Mouse (Mus musculus) liver, embryonic 15.5 days (tissue): ENCODE results near the gene Gm6526. TPM values are rescaled to one million over a fixed set of nuclear protein-coding genes. Genes with fewer than 3 reads are reported as not detected.
"Not testable (repeated sequence)": the region's sequence is repeated elsewhere in the genome, so short reads cannot be mapped to it uniquely, and the experiment has no call there.

Experiments used
- ATAC-seq: fragments of 200-750 bp; cut with Nextera tagmentation; 2 replicates; pipeline ENCODE4 v1.8.0; 2017; ENCODE audit warnings: moderate number of reproducible peaks, mild to moderate bottlenecking, moderate library complexity; ENCODE audit not compliant: insufficient read depth
- H3K27ac ChIP-seq: fragments of 300-500 bp; sonication (generic); replicated peaks from 2 replicates; pipeline ENCODE4 v1.5.1; 2015; ENCODE audit warnings: mild to moderate bottlenecking, inconsistent platforms
- H3K27me3 ChIP-seq: fragments of 300-500 bp; sonication (generic); 2 replicates; pipeline ENCODE4 v1.6.1; 2015; ENCODE audit warnings: mild to moderate bottlenecking, inconsistent platforms
- H3K36me3 ChIP-seq: fragments of 300-500 bp; sonication (generic); replicated peaks from 2 replicates; pipeline ENCODE4 v1.6.1; 2015; ENCODE audit warnings: moderate library complexity, mild to moderate bottlenecking, inconsistent platforms
- H3K4me1 ChIP-seq: fragments of 300-500 bp; sonication (generic); replicated peaks from 2 replicates; pipeline ENCODE4 v1.6.1; 2015; ENCODE audit warnings: inconsistent platforms
- H3K4me2 ChIP-seq: fragments of 300-500 bp; sonication (generic); 2 replicates; pipeline ENCODE4 v1.6.1; 2015; ENCODE audit warnings: moderate library complexity, mild to moderate bottlenecking, inconsistent platforms
- H3K4me3 ChIP-seq: fragments of 300-500 bp; sonication (generic); replicated peaks from 2 replicates; pipeline ENCODE4 v1.5.1; 2015; ENCODE audit warnings: mild to moderate bottlenecking, inconsistent platforms
- H3K9ac ChIP-seq: fragments of 300-500 bp; sonication (generic); 2 replicates; pipeline ENCODE4 v1.6.1; 2015; ENCODE audit warnings: moderate library complexity, mild to moderate bottlenecking, inconsistent platforms
- H3K9me3 ChIP-seq: fragments of 300-500 bp; sonication (generic); replicated peaks from 2 replicates; pipeline ENCODE4 v1.6.1; 2016; ENCODE audit warnings: inconsistent platforms
- WGBS: fragments of 180-500 bp; shearing (Covaris S2); methylation state at CpG from one replicate; pipeline ENCODE4 v1.1.7; 2015; ENCODE audit warnings: mixed read lengths; ENCODE audit not compliant: insufficient replicate concordance; 5-methylcytosine and 5-hydroxymethylcytosine counted together
- polyA plus RNA-seq: library from polyadenylated mRNA; unstranded; fragments of >200 nt; fragmentation: Nextera tagmentation; extraction: Ambion mirVana; gene quantifications from 2 replicates; pipeline ENCODE4 v1.2.1, GENCODE M21; 2015

Gm6526 gene
- polyA plus RNA-seq, result not detected in 2 replicates

- not testable (repeated sequence) for ATAC-seq, H3K9me3 ChIP-seq
These were observed at the start of gene Gm6526 for GRCm38 (mm10) chr14:43747566-43747965. Gm6526 (plus strand) TSS chr14:43747866.

GRCm38 (mm10) chr14:43727385-43727784 lies 20.3 kb upstream of the Gm6526 start, which contains the start of gene Gm16506:
Gm16506 (minus strand) TSS chr14:43727485.
- H3K27me3 ChIP-seq, H3K4me1 ChIP-seq, ATAC-seq, H3K36me3 ChIP-seq, H3K27ac ChIP-seq, H3K9me3 ChIP-seq, H3K4me3 ChIP-seq, H3K9ac ChIP-seq, H3K4me2 ChIP-seq: not testable (repeated sequence)
- WGBS, result 78% methylated on average over 3 of the region's 3 CpGs

More at GRCm38 (mm10) chr14:43747566-43747965, at the start of gene Gm6526:
- not testable (repeated sequence) for H3K27ac ChIP-seq, H3K36me3 ChIP-seq, H3K4me3 ChIP-seq, H3K9ac ChIP-seq, H3K4me1 ChIP-seq, H3K27me3 ChIP-seq, H3K4me2 ChIP-seq
- WGBS, result 56% methylated on average over 4 of the region's 4 CpGs

- not testable (repeated sequence) for H3K4me3 ChIP-seq, H3K27ac ChIP-seq, H3K9me3 ChIP-seq, H3K27me3 ChIP-seq, H3K4me1 ChIP-seq, H3K9ac ChIP-seq, H3K36me3 ChIP-seq, H3K4me2 ChIP-seq, ATAC-seq
- WGBS, result 63% methylated on average over 3 of the region's 3 CpGs
These were observed 37.0 kb downstream of the Gm6526 start, which contains the start of gene Gm8180 for GRCm38 (mm10) chr14:43784645-43785044. Gm8180 (minus strand) TSS chr14:43784745.

- not testable (repeated sequence) for H3K4me3 ChIP-seq, H3K27ac ChIP-seq, H3K36me3 ChIP-seq, H3K4me2 ChIP-seq, H3K4me1 ChIP-seq, H3K9me3 ChIP-seq, H3K9ac ChIP-seq, H3K27me3 ChIP-seq, ATAC-seq
- WGBS, result 47% methylated on average over 5 of the region's 5 CpGs
These were observed 46.1 kb downstream of the Gm6526 start for GRCm38 (mm10) chr14:43793811-43794210.

- H3K9ac ChIP-seq, result no peak overlapping the region
- no peaks in the 10 kb centered on the region for H3K9me3 ChIP-seq
- 0 out of 2 replicates have a peak, but pooled peaks cover 5% of the 10 kb centered on the region for H3K27me3 ChIP-seq
- H3K4me2 ChIP-seq, result peak overlapping the region; percentile 18
- no peak for ATAC-seq
- no peak overlapping the region for H3K27ac ChIP-seq
- H3K36me3 ChIP-seq, result no peaks in the 10 kb centered on the region
- no peak overlapping the region for H3K4me3 ChIP-seq
- WGBS, result 22% methylated on average over 14 of the region's 14 CpGs
- no peaks in the 10 kb centered on the region for H3K4me1 ChIP-seq
These were observed 48.6 kb downstream of the Gm6526 start for GRCm38 (mm10) chr14:43796069-43796904.

GRCm38 (mm10) chr14:43796905-43797470 lies 49.3 kb downstream of the Gm6526 start:
- not testable (repeated sequence) for H3K27me3 ChIP-seq, H3K27ac ChIP-seq, ATAC-seq, H3K9me3 ChIP-seq, H3K4me3 ChIP-seq, H3K9ac ChIP-seq, H3K4me1 ChIP-seq, H3K36me3 ChIP-seq
- 10% methylated on average over 22 of the region's 23 CpGs for WGBS
- H3K4me2 ChIP-seq, result peak overlapping the region; percentile 18

- H3K27me3 ChIP-seq, H3K27ac ChIP-seq, ATAC-seq, H3K9ac ChIP-seq, H3K4me2 ChIP-seq, H3K4me3 ChIP-seq, H3K4me1 ChIP-seq, H3K9me3 ChIP-seq, H3K36me3 ChIP-seq: not testable (repeated sequence)
- WGBS, result 10% methylated on average over 7 of the region's 7 CpGs
These were observed 56.8 kb downstream of the Gm6526 start for GRCm38 (mm10) chr14:43804435-43804834.

Other genes with a start within 250 kb of the Gm6526 start
- gene Gm5799, start 204.3 kb upstream of the Gm6526 start, polyA plus RNA-seq, result not detected in 2 replicates
- gene Gm17654, start 168.7 kb upstream of the Gm6526 start, polyA plus RNA-seq, result not detected in 2 replicates
- gene Gm10375, start 139.9 kb upstream of the Gm6526 start, polyA plus RNA-seq, result not detected in 2 replicates
- not detected in 2 replicates for gene Gm8165, start 70.7 kb upstream of the Gm6526 start, polyA plus RNA-seq
- 0.30 and 0.31 TPM in 2 replicates for gene Gm7324, start 50.0 kb upstream of the Gm6526 start, polyA plus RNA-seq
- not detected in 2 replicates for gene Gm16506, start 20.4 kb upstream of the Gm6526 start, polyA plus RNA-seq
- gene Gm8180, start 36.9 kb downstream of the Gm6526 start, polyA plus RNA-seq, result not detected in 2 replicates
- 7.1 and 12.1 TPM in 2 replicates for gene Ear1, start 127.7 kb downstream of the Gm6526 start, polyA plus RNA-seq
- not detected in 2 replicates for gene Ear10, start 175.7 kb downstream of the Gm6526 start, polyA plus RNA-seq
- gene Gm8113, start 177.5 kb downstream of the Gm6526 start, polyA plus RNA-seq, result 5.6 and 6.7 TPM in 2 replicates
- gene Ang5, start 209.2 kb downstream of the Gm6526 start, polyA plus RNA-seq, result not detected in 2 replicates